Mouse (Mus musculus) liver, adult 2 months (tissue): ENCODE results near the gene Mettl21e. TPM values are rescaled to one million over a fixed set of nuclear protein-coding genes. Genes with fewer than 3 reads are reported as not detected.

ENCODE experiments used
- DNase-seq: peaks from one replicate; pipeline ENCODE4 v3.0.0-alpha.2; 2011; ENCODE audit warnings: low read depth, low spot score; ENCODE audit errors: extremely low read depth
- H3K27ac ChIP-seq: fragments of 200-500 bp; replicated peaks from 2 replicates; pipeline ENCODE4 v1.5.1; 2012; ENCODE audit warnings: low read depth, mild to moderate bottlenecking, control low read depth, inconsistent platforms, low read length; ENCODE audit not compliant: insufficient read depth
- H3K27me3 ChIP-seq: fragments of 200-500 bp; 2 replicates; pipeline ENCODE4 v1.6.1; 2012; ENCODE audit warnings: mild to moderate bottlenecking, moderate library complexity, low read length, inconsistent platforms; ENCODE audit not compliant: control insufficient read depth, insufficient read depth
- H3K36me3 ChIP-seq: fragments of 200-500 bp; 2 replicates; pipeline ENCODE4 v1.6.1; 2012; ENCODE audit warnings: low read length, inconsistent platforms; ENCODE audit not compliant: control insufficient read depth, insufficient read depth
- H3K4me1 ChIP-seq: fragments of 200-500 bp; 2 replicates; pipeline ENCODE4 v1.6.1; 2011; ENCODE audit warnings: low read length; ENCODE audit not compliant: control insufficient read depth, insufficient read depth
- H3K4me3 ChIP-seq: fragments of 200-500 bp; 2 replicates; pipeline ENCODE4 v1.5.1; 2011; ENCODE audit warnings: low read depth, mild to moderate bottlenecking, control low read depth, low read length, moderate library complexity; ENCODE audit not compliant: insufficient read depth
- H3K79me2 ChIP-seq: fragments of 200-500 bp; 2 replicates; pipeline ENCODE4 v1.6.1; 2012; ENCODE audit warnings: inconsistent platforms, mild to moderate bottlenecking, low read length, moderate library complexity; ENCODE audit not compliant: control insufficient read depth, insufficient read depth
- H3K9ac ChIP-seq: fragments of 200-500 bp; 2 replicates; pipeline ENCODE4 v1.6.1; 2012; ENCODE audit warnings: low read depth, mild to moderate bottlenecking, control low read depth, inconsistent platforms, low read length
- CTCF ChIP-seq: fragments of 200-500 bp; IDR thresholded peaks from 2 replicates; pipeline ENCODE4 v1.5.1; 2011; ENCODE audit warnings: low read depth, low read length, control low read depth
- POLR2A ChIP-seq: fragments of 200-500 bp; IDR thresholded peaks from 2 replicates; pipeline ENCODE4 v1.6.1; 2011; ENCODE audit warnings: low read length, control low read depth; ENCODE audit not compliant: insufficient read depth; ENCODE audit errors: extremely low read depth
- WGBS: fragments of 180-500 bp; shearing (Covaris S2); methylation state at CpG from one replicate; pipeline ENCODE4 v1.1.7; 2018; 5-methylcytosine and 5-hydroxymethylcytosine counted together
- polyA plus RNA-seq: library from polyadenylated mRNA; depleted of rRNA; stranded (reverse); fragments of >200 nt; gene quantifications from 2 replicates; pipeline ENCODE4 v1.2.3, GENCODE M21; 2012
- total RNA-seq: library from RNA; depleted of rRNA; stranded (reverse); fragments of >200 nt; gene quantifications from 2 replicates; pipeline ENCODE4 v1.2.3, GENCODE M21; 2014

Mettl21e gene
- total and polyA plus RNA-seq, 2 experiments = not detected

DNA sequence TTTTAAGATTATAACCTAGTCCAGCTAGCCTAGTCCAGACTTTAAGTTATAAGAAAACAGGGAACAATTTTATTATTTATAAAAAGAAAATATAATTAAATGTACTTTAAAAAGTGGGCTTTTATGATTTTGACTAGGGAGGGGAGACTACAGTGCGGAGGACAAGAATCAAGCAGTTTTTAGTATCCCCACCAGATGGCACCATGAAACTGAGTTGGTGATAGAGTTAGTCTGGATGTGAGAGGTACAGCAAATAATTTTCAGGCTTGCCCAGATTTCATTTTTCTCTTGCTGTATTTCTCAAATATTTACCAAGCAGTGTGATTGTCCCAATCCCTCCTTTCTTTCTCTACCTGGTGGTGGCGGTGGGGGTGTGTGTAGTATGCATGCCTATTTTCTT lies 10.3 kb upstream of the Mettl21e start:
- H3K4me3 ChIP-seq = no peak overlapping the region
- no peak for DNase-seq
- no peak overlapping the region for H3K27ac ChIP-seq
- H3K4me1 ChIP-seq = no peaks in the 10 kb centered on the region
- H3K79me2 ChIP-seq = no peaks in the 10 kb centered on the region
- WGBS = 52% methylated on average over 2 of the region's 2 CpGs
- no peak overlapping the region for H3K9ac ChIP-seq
- no peak for TF ChIP-seq POLR2A
- TF ChIP-seq CTCF = no peak
- H3K27me3 ChIP-seq = no peaks in the 10 kb centered on the region; the same call in 1 of the 2 replicates
- H3K36me3 ChIP-seq = no peaks in the 10 kb centered on the region

DNA sequence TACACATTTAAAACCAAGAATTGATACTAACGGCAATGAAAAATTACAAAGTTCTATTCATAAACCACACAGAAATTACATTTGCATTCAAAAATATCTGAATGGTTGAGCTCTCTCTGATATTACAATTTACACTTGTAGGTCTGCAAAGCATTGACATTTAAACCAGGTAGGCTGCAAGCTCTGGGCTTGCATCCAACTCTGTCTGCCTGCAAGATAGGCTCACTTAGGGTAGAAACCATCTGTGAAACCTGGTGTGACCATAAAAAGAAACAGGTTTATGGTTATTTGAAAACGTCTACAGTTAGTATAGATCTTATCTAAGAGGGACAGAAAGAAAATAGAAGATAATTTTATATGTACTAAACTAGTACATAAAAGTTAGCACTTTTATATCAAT lies 1.6 kb downstream of the Mettl21e start:
- H3K27me3 ChIP-seq = no peaks in the 10 kb centered on the region
- H3K4me1 ChIP-seq = no peaks in the 10 kb centered on the region
- no peaks in the 10 kb centered on the region for H3K36me3 ChIP-seq
- H3K4me3 ChIP-seq = no peak overlapping the region
- no peak overlapping the region for H3K27ac ChIP-seq
- H3K79me2 ChIP-seq = no peaks in the 10 kb centered on the region
- no peak for DNase-seq
- 63% methylated on average over 2 of the region's 2 CpGs for WGBS
- TF ChIP-seq POLR2A (no peak), CTCF (no peak)
- H3K9ac ChIP-seq = no peak overlapping the region

- TF ChIP-seq CTCF (no peak), POLR2A (no peak)
- no peaks in the 10 kb centered on the region for H3K79me2 ChIP-seq
- H3K9ac ChIP-seq = no peak overlapping the region
- no peaks in the 10 kb centered on the region for H3K4me1 ChIP-seq
- no peaks in the 10 kb centered on the region for H3K27me3 ChIP-seq
- WGBS = 81% methylated on average over 2 of the region's 2 CpGs
- H3K36me3 ChIP-seq = no peaks in the 10 kb centered on the region
- H3K27ac ChIP-seq = no peak overlapping the region
- DNase-seq = no peak
- no peak overlapping the region for H3K4me3 ChIP-seq
Observed at GRCm38 (mm10) chr1:44216352-44217116, 2.2 kb downstream of the Mettl21e start.

- Histone ChIP-seq H3K9ac (no peak overlapping the region), H3K27me3 (no peaks in the 10 kb centered on the region), H3K79me2 (no peaks in the 10 kb centered on the region), H3K4me1 (no peaks in the 10 kb centered on the region), H3K4me3 (no peak overlapping the region), H3K36me3 (no peaks in the 10 kb centered on the region), H3K27ac (no peak overlapping the region)
- TF ChIP-seq CTCF = no peak
- no peak for TF ChIP-seq POLR2A
- 52% methylated on average over 2 of the region's 2 CpGs for WGBS
- DNase-seq = no peak
Observed at GRCm38 (mm10) chr1:44214443-44214842, 4.3 kb downstream of the Mettl21e start.

DNA sequence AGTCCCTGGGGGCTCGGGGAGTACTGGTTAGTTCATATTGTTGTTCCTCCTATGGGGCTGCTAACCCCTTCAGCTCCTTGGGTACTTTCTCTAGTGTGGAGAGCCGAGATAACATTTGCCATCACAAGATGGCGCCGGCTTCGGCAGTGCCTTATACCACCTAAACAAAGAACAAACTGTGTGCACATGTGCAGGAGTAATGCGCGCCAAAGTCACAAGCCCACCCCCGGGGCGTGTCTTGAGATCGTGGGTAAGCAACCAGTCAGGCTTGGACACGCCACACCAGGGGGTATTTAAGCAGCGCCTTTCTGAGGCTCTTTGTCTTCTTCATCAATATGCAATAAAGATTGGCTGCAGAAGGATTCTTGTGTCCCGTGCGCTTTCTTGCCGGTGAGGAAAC lies 15.9 kb downstream of the Mettl21e start:
- Histone ChIP-seq H3K27me3 (no peaks in the 10 kb centered on the region), H3K27ac (no peak overlapping the region), H3K36me3 (no peaks in the 10 kb centered on the region), H3K9ac (no peak overlapping the region), H3K79me2 (no peaks in the 10 kb centered on the region), H3K4me1 (peaks cover 3% of the 10 kb centered on the region; the same call in 1 of the 2 replicates), H3K4me3 (no peak overlapping the region)
- no peak for DNase-seq
- WGBS = 92% methylated on average over 15 of the region's 15 CpGs
- no peak for TF ChIP-seq POLR2A
- TF ChIP-seq CTCF = no peak
